Mouse (Mus musculus) forebrain, embryonic 12.5 days (tissue): ENCODE measurements around the gene Gm4952. TPM values are rescaled to one million over a fixed set of nuclear protein-coding genes. Genes with fewer than 3 reads are reported as not detected.
"Not testable (repeated sequence)": the region's sequence is repeated elsewhere in the genome, so short reads cannot be mapped to it uniquely, and the experiment has no call there.

Source experiments
- ATAC-seq: fragments of 200-750 bp; cut with Nextera tagmentation; 2 replicates; pipeline ENCODE4 v1.8.0; 2017; ENCODE audit warnings: moderate TSS enrichment; ENCODE audit not compliant: low FRiP score
- H3K27ac ChIP-seq: fragments of 300-500 bp; sonication (generic); 2 replicates; pipeline ENCODE4 v1.5.1; 2016; ENCODE audit warnings: mild to moderate bottlenecking
- H3K27me3 ChIP-seq: fragments of 300-500 bp; sonication (generic); 2 replicates; pipeline ENCODE4 v1.6.1; 2016; ENCODE audit warnings: mild to moderate bottlenecking
- H3K36me3 ChIP-seq: fragments of 300-500 bp; sonication (generic); replicated peaks from 2 replicates; pipeline ENCODE4 v1.6.1; 2016; ENCODE audit warnings: mild to moderate bottlenecking
- H3K4me1 ChIP-seq: fragments of 300-500 bp; sonication (generic); 2 replicates; pipeline ENCODE4 v1.6.1; 2016
- H3K4me2 ChIP-seq: fragments of 300-500 bp; sonication (generic); 2 replicates; pipeline ENCODE4 v1.6.1; 2016; ENCODE audit warnings: mild to moderate bottlenecking, moderate library complexity
- H3K4me3 ChIP-seq: fragments of 300-500 bp; sonication (generic); replicated peaks from 2 replicates; pipeline ENCODE4 v1.5.1; 2016; ENCODE audit warnings: mild to moderate bottlenecking
- H3K9ac ChIP-seq: fragments of 300-500 bp; sonication (generic); 2 replicates; pipeline ENCODE4 v1.6.1; 2016; ENCODE audit warnings: mild to moderate bottlenecking
- H3K9me3 ChIP-seq: fragments of 300-500 bp; sonication (generic); 2 replicates; pipeline ENCODE4 v1.6.1; 2016
- WGBS: fragments of 180-500 bp; shearing (Covaris S2); methylation state at CpG from one replicate; pipeline ENCODE4 v1.1.7; 2016; 5-methylcytosine and 5-hydroxymethylcytosine counted together
- polyA plus RNA-seq: library from polyadenylated mRNA; unstranded; fragments of >200 nt; fragmentation: Nextera tagmentation; extraction: Ambion mirVana; gene quantifications from 2 replicates; pipeline ENCODE4 v1.2.1, GENCODE M21; 2016

Gene Gm4952
- polyA plus RNA-seq, 1 experiment from 2014 or later, result not detected

- Histone ChIP-seq H3K9me3 (no peaks in the 10 kb centered on the region), H3K4me1 (no peaks in the 10 kb centered on the region), H3K9ac (no peak within 1 kb of the TSS), H3K36me3 (no peaks in the 10 kb centered on the region), H3K4me2 (no peak within 1 kb of the TSS), H3K27me3 (no peaks in the 10 kb centered on the region), H3K4me3 (no peak within 1 kb of the TSS), H3K27ac (no peak within 1 kb of the TSS)
- 80% methylated on average over 4 of the region's 4 CpGs for WGBS
- no peak for ATAC-seq
Observed at GRCm38 (mm10) chr19:12633176-12633575, 33.4 kb downstream of the Gm4952 start, which contains the start of gene Glyat. TSS of gene Glyat (plus strand) at chr19:12633308.

DNA sequence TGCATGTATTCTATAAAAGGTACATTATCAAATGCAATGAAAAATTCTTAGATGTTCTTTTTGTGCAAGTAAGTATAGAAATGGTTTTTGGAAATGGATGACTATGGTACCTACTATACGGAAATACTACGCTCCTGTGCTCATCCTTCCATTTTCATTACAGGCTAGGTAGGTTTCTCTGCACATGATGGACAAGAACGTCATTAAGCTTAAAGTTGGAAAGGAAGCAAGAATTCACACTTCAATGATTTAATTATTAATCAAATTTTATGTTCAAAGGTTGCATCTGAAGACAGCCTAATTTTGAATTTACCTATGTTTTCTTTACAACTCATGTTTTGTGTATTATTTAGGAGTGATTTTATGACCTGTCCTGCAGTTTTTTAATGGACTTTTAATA lies 34.5 kb downstream of the Gm4952 start:
- WGBS, result 85% methylated on average over 3 of the region's 3 CpGs
- no peak for ATAC-seq
- no peak overlapping the region for H3K4me3 ChIP-seq

GRCm38 (mm10) chr19:12634963-12635362 lies 35.2 kb downstream of the Gm4952 start:
- WGBS, result 92% methylated on average over 4 of the region's 4 CpGs
- H3K27me3 ChIP-seq, result no peaks in the 10 kb centered on the region

More for the DNA sequence above, 34.5 kb downstream of the Gm4952 start:
- Histone ChIP-seq H3K27me3 (no peaks in the 10 kb centered on the region), H3K9ac (no peak overlapping the region), H3K27ac (no peak overlapping the region), H3K36me3 (no peaks in the 10 kb centered on the region), H3K4me1 (no peaks in the 10 kb centered on the region), H3K9me3 (no peaks in the 10 kb centered on the region), H3K4me2 (no peak overlapping the region)

GRCm38 (mm10) chr19:12636863-12637262 lies 37.1 kb downstream of the Gm4952 start:
- H3K27me3 ChIP-seq, result no peaks in the 10 kb centered on the region
- H3K4me1 ChIP-seq, result no peaks in the 10 kb centered on the region
- 77% methylated on average over 3 of the region's 3 CpGs for WGBS
- H3K36me3 ChIP-seq, result no peaks in the 10 kb centered on the region
- H3K9ac ChIP-seq, result no peak overlapping the region
- H3K4me2 ChIP-seq, result no peak overlapping the region
- no peaks in the 10 kb centered on the region for H3K9me3 ChIP-seq
- H3K27ac ChIP-seq, result no peak overlapping the region
- H3K4me3 ChIP-seq, result no peak overlapping the region
- no peak for ATAC-seq

More at GRCm38 (mm10) chr19:12634963-12635362, 35.2 kb downstream of the Gm4952 start:
- Histone ChIP-seq H3K9me3 (no peaks in the 10 kb centered on the region), H3K27ac (no peak overlapping the region), H3K4me1 (no peaks in the 10 kb centered on the region), H3K9ac (no peak overlapping the region), H3K36me3 (no peaks in the 10 kb centered on the region), H3K4me3 (no peak overlapping the region), H3K4me2 (no peak overlapping the region)
- ATAC-seq, result no peak

DNA sequence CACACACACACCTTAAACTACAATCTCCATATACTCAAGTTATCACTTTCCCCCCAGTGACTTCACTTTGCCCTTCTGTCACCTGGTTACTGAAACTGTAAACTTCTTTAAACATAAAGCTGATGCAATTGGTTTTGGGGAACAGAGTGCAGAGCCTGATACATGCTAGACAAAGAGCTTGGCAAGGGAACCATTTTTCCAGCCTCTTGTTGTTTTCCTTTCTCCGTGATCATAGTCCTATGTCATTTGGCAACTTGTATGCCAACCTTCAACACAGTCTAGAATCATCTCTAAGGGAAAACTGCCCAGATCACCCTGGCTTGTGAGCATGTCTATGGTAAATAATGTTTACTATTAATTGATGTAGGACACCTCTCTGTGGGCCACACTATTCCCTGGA lies 38.3 kb downstream of the Gm4952 start:
- Histone ChIP-seq H3K9ac (no peak overlapping the region), H3K27me3 (no peaks in the 10 kb centered on the region), H3K4me1 (no peaks in the 10 kb centered on the region), H3K4me2 (no peak overlapping the region), H3K4me3 (no peak overlapping the region), H3K9me3 (no peaks in the 10 kb centered on the region), H3K27ac (no peak overlapping the region), H3K36me3 (no peaks in the 10 kb centered on the region)
- 79% methylated on average over 1 of the region's 1 CpGs for WGBS
- no peak for ATAC-seq

GRCm38 (mm10) chr19:12649511-12649910 lies 49.7 kb downstream of the Gm4952 start:
- no peak overlapping the region for H3K27ac ChIP-seq
- H3K9me3 ChIP-seq, result no peaks in the 10 kb centered on the region
- H3K4me1 ChIP-seq, result no peaks in the 10 kb centered on the region
- H3K36me3 ChIP-seq, result no peaks in the 10 kb centered on the region
- no peak overlapping the region for H3K9ac ChIP-seq
- no peaks in the 10 kb centered on the region for H3K27me3 ChIP-seq
- ATAC-seq, result no peak
- H3K4me3 ChIP-seq, result no peak overlapping the region
- H3K4me2 ChIP-seq, result no peak overlapping the region

GRCm38 (mm10) chr19:12666156-12666555 lies 66.4 kb downstream of the Gm4952 start:
- H3K4me2 ChIP-seq, result no peak overlapping the region
- H3K36me3 ChIP-seq, result no peaks in the 10 kb centered on the region
- no peak overlapping the region for H3K9ac ChIP-seq
- H3K4me1 ChIP-seq, result no peaks in the 10 kb centered on the region
- no peak for ATAC-seq
- 79% methylated on average over 1 of the region's 1 CpGs for WGBS
- no peaks in the 10 kb centered on the region for H3K27me3 ChIP-seq
- H3K4me3 ChIP-seq, result no peak overlapping the region
- peaks cover 8% of the 10 kb centered on the region; the same call in 1 of the 2 replicates for H3K9me3 ChIP-seq
- H3K27ac ChIP-seq, result no peak overlapping the region

DNA sequence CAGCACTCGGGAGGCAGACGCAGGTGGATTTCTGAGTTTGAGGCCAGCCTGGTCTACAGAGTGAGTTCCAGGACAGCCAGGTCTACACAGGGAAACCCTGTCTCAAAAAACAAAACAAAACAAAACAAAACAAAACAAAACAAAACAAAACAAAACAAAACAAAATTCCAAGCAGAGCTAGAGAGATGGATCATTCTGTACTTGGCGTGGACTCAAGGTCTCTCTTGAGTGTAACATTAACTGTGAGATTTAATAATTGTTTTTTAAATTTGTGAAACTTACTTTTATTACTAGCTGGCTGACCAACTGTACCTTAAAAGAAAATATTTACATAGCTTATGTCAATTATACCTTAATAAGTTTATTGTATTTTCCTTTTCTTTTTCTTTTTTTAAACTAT lies 68.8 kb downstream of the Gm4952 start:
- not testable (repeated sequence) for H3K4me1 ChIP-seq, H3K4me3 ChIP-seq, H3K27ac ChIP-seq, H3K4me2 ChIP-seq, H3K27me3 ChIP-seq, H3K9me3 ChIP-seq, H3K36me3 ChIP-seq, ATAC-seq, H3K9ac ChIP-seq
- 92% methylated on average over 3 of the region's 3 CpGs for WGBS

DNA sequence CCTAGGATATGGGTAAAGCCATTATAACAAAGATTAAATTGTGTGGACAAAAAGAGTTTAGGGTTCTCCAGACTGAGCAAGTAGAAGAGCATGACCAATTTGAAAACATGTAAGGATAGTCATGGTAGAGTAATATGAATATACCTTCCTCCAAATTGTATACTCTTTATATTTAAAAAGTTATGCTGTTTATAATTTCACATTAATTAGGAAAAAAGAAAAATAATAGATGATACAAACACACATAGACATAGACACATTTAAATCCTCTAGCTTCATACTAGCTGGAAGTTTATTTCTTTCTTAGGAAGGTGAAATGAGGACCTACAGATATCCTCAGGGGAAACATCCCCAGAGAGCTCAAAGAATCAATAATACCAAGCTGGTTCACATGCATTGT lies 70.4 kb downstream of the Gm4952 start, which contains the start of gene Olfr1442:
Gene Olfr1442, plus strand, starts transcription at position 301 of the 400 bp plus-strand sequence.
- no peak within 1 kb of the TSS for H3K9ac ChIP-seq
- no peaks in the 10 kb centered on the region for H3K27me3 ChIP-seq
- no peak within 1 kb of the TSS for H3K27ac ChIP-seq
- no peak for ATAC-seq
- H3K36me3 ChIP-seq, result no peaks in the 10 kb centered on the region
- no peak within 1 kb of the TSS for H3K4me2 ChIP-seq
- no peak within 1 kb of the TSS for H3K4me3 ChIP-seq
- H3K4me1 ChIP-seq, result no peaks in the 10 kb centered on the region
- H3K9me3 ChIP-seq, result no peaks in the 10 kb centered on the region

GRCm38 (mm10) chr19:12671051-12671450 lies 71.3 kb downstream of the Gm4952 start:
- WGBS, result 88% methylated on average over 4 of the region's 4 CpGs
- H3K27me3 ChIP-seq, result no peaks in the 10 kb centered on the region
- H3K9ac ChIP-seq, result no peak overlapping the region

DNA sequence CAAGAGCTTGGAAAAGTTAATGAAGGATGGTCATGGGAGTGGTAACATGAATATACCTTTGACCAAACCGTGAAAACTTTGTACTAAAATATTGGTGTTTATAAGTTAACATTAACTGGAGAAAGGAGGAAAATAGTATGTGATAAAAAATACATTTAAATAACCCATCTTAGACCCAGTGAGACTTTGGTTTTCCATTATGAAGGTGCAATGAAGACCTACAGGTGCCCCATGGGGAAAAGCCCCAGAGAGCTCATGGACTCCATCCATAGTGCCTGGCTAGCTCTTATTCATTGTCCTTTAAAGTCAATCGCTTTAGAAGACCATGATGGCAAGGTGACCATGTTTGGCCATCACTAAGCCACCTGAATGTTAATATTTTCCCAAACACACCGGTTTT lies 78.0 kb downstream of the Gm4952 start, which contains the start of gene Olfr1443:
Gene Olfr1443, plus strand, starts transcription at position 301 of the 400 bp plus-strand sequence.
- no peak within 1 kb of the TSS for H3K4me3 ChIP-seq
- no peaks in the 10 kb centered on the region for H3K27me3 ChIP-seq
- WGBS, result 70% methylated on average over 3 of the region's 3 CpGs
- H3K4me2 ChIP-seq, result no peak within 1 kb of the TSS
- no peak for ATAC-seq
- H3K4me1 ChIP-seq, result no peaks in the 10 kb centered on the region
- H3K36me3 ChIP-seq, result no peaks in the 10 kb centered on the region
- H3K9me3 ChIP-seq, result no peaks in the 10 kb centered on the region
- H3K9ac ChIP-seq, result no peak within 1 kb of the TSS
- no peak within 1 kb of the TSS for H3K27ac ChIP-seq

More at GRCm38 (mm10) chr19:12671051-12671450, 71.3 kb downstream of the Gm4952 start:
- Histone ChIP-seq H3K36me3 (no peaks in the 10 kb centered on the region), H3K9me3 (no peaks in the 10 kb centered on the region), H3K27ac (no peak overlapping the region), H3K4me1 (no peaks in the 10 kb centered on the region), H3K4me2 (no peak overlapping the region), H3K4me3 (no peak overlapping the region)
- ATAC-seq, result no peak
